Mouse (Mus musculus) fat pad, adult 2 months (tissue): ENCODE results near the gene Irf5.

Experiments used
- DNase-seq: peaks from one replicate; pipeline ENCODE4 v3.0.0-alpha.2; 2011; ENCODE audit warnings: low read depth, low spot score; ENCODE audit errors: extremely low read depth

The Irf5 gene

DNA sequence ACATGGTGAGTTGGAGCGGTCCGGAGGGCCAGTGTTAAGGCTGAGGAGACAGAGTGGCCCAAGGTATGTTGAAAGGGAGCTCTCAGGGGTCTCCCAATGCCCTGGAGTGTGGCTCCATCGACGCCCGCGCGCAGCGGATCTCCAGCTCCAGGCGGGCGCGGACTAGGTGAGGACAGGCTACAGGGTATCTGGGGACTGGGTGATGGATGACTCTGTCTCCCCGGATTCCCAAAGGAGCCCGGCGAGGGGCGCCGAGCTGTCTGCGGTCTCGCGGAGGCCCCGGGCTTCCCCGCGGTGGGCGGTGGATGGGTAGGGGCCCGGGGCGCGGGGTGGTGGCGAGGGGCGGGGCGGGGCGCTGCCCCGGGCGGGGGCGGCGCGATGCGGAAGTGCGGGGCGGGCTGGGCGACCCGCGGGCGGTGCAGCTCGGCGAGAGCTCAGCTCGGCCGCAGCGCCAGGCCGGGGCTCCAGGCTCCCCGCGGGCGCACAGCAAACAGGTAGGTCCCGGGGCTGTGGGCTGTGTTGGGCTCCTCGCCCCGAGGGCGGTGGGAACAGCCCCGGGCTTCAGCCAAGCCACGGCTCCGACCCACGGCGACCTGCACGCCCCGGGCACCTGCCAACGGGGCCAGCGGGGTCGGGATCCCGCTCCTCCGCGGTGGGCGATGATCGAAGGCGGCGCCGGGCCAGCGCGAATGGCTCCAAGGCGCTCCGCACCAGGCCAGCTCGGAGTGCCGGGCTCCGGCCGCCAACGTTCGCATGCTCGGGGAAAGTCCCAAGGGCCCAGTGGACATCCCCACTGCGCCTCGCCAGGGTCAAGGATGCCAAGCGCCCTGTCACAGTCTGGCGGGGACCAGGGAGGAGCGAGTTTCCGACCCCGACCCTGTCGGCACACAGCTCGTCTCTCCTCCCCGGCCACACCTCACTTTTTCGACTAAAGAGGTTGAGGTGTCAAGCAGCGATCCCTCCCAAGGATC is at the start of gene Irf5:
Irf5 (plus strand) TSS at position 345 of the 971 bp plus-strand sequence.
- no peak for DNase-seq

DNA sequence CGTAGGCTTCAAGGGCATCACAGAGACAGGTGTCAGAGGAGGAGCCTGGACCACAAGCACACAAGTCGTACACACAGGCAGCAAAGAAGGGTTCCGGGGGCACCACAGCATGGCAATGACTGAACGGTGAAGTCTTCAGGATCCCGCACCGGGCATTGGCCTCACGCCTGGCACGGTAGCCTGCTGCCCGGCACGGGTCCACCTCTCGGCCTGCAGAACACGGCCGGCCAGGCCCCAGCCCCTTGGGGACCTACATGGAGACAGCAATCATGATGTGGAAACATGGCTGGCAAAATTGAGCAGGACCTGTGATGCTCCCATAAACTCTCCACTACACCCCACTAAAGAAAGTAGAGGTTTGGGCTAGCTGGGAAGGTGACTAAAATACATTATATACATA is 43.7 kb upstream of the Irf5 start:
- no peak for DNase-seq

DNA sequence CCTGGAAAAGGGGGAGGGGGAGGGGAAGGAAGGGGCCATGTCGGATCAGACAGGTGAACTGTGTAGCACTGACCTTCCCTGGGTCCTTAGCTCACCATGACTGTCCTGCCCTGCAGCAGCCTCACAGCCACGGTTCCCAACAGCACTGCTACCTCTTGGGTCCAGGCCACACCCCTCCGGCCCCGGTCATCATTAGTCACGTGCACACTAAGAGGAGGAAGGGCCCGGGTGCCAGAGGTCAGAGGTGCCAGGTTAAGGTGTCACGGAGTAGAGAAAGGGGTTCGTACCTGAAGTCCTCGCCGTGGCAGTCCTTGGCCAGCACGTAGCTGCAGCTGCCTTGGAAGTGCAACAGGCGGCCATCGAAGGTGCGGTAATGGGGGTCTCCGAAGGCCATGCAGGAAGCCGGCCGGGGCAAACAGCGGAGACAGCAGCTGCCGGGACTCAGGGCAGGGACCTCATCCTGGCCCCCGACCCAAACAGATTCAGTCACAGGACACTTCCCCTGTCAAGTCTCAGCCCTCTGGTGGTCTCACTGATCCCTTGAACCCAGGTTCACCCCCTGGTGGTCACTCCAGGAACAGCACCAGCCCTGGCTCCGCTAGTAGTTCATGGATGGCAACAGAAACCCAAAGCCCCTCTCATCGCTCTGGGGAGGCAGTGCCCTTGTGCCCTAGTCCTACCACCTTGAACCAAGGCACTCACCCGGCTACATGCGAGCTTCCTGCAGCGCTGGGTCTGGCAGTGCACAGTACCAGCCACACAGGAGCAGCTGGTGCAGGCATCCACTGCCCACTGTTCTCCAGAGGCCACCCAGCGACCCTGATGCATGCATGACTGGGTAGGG is 41.5 kb upstream of the Irf5 start:
- DNase-seq: no peak

DNA sequence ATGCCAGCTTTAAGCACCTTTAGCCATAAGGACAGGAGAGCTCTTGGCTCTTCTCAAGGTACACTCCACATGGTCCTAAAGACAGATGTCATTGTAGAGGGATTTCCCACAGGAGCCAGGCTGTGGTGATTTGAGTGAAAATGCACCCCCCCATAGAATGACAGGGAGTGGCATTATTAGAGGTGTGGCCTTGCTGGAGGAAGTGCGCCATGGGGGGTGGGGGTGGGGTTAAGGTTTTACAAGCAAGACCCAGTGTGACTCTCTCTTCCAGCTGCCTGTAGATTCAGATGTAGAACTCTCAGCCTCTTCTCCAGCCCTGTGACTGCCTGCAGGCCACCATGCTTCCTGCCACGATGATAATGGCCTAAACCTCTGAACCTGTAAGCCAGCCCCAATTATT is 40.5 kb upstream of the Irf5 start:
- DNase-seq: no peak

DNA sequence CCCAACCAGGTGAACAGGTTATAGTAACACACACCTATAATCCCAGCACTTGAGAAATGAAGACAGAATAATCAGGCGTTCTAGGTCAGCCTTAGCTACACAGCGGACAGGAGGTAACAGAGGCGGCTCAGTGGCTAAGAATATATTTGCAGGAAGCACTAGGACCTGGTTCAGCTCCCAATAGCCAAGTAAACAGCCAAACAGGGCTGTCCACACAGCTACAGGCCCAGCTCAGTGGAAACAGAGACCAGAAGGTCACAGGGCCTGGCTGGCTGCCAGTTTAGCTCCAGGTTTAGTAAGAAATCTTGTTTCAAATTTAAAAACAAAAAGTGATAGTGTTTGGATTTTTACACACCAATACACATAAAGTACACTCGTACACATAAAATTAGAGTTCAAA is 32.3 kb upstream of the Irf5 start:
- DNase-seq: no peak

DNA sequence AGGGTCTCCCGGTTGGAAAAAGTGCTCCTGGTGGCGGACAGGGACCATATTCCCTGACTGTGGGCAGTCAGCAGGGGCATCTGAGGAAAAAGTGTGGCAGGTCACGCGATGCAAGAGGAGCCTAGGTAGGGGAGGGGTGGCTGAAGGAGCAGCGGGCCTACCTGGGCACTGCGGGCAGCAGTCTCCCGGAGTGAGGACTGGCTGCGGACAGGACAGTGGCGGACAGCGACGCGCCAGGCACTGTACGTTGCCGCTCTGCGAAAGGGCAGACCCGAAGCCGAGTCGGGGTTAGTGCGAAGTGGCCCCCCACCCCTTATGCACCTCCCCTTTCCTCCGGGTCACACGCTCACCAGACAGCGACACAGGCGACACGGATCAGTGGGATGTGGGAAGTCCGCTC is 30.2 kb upstream of the Irf5 start:
- no peak for DNase-seq

DNA sequence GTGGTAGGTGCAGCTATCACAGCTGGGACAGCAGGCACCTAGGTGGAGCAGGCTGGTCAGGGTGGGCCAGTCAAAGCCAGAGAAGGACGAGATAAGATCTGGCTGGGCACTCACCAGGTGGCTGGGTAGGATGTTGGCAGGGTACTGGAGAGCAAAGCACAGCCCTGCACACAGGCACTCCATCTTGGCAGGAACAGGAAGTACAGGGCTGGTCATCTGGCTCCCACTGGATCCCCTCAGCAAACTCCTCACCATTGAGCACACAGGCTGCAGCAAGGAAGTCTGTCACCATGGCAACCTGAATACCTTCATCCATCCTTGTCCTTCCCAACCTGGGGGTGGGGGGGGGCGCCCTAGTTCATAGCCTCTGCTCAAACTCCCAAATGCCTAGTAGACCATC is 28.6 kb upstream of the Irf5 start:
- DNase-seq: no peak

DNA sequence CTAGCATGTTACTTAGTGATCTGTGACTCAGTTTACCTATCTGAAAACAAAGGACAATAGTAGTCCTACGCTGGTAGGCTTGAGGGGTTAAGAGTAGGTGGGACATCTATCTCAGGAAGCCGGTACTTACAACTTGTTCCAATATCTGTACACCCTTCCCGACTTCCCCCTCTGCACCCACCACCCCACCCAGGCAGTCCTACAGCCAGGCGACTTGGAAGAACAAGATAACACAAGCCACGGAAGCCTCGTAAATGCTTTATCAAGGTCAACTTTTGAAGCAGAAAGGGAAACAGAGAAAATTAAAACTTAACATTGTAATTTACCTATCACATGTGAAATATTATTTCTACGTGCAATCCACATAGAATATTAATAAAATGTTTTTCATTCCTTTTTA is 26.2 kb upstream of the Irf5 start:
- DNase-seq: no peak

DNA sequence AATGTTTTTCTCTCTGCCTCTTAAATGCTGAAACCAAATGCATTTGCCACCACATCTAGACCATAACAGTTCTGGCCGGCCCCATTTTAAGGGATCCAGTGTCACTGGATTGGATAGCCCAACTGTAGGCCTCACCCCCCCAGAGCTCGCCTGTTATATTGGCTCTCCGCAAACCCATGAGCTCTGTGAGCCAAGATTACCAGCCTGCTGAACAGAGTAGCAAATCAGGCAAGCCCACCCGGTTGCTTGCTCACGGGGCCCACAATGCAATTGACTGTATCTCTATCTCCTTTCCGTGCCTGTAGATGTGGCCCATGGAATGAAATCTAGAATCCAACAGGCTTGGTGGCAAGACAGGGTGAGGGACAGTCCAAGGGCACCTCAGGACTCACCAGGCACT is 25.6 kb upstream of the Irf5 start:
- no peak for DNase-seq

DNA sequence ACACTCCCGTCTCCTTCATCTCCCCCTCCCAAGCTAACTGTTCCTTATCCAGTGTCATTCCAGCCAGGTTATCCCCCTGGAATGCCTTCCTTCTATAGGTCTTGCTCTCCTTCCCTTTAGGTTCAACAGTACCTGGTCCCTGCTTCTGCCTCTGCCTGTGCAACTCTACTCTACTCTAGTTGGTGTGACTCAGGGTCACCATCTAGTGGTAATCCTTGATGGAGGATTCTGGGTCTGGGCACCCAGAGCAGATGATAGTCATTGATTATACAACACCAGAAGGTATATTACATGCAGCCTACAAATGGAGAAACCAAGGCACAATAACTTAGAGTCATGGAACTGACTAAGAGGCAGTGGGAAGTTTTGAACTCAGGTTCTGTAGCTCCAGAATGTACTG is 24.8 kb upstream of the Irf5 start:
- DNase-seq: no peak

DNA sequence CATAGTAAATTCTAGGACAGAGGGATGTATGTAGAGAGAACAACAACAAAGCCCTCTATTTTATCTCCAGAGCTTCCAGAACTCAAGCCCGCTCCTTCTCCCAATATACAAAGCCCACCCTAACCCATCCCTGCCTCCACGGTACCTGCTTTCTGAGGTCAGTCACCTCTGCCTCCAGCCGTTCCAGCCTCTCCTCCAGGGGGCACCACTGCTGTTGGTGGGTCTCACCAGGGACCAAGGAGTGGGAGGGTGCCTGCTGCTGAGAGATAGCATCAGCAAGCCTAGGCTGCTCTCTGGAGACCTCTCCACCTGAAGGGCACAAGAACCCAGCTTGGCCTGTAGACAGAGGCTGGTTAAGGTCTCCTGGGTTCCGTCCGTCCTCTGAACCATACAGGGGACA is 20.9 kb upstream of the Irf5 start:
- no peak for DNase-seq

DNA sequence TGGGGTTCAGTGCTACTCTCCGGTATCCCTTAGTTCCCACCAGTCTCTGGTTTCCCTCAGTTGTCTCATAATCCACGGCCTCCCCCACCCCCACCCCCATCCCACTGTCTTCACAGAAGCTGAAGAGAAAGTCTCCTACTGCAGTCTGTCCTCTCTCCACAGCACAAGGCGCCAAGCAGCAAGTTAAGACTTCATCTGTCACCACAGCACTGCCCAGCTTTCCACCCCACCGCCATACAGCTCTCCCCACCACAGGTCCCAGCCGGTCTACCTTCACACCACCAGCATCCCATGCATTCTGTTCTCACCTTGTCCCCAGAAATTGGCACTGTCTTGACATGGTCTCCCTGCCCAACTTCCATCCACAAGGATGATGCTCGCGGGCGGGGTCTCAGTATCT is 19.6 kb upstream of the Irf5 start:
- DNase-seq: no peak

DNA sequence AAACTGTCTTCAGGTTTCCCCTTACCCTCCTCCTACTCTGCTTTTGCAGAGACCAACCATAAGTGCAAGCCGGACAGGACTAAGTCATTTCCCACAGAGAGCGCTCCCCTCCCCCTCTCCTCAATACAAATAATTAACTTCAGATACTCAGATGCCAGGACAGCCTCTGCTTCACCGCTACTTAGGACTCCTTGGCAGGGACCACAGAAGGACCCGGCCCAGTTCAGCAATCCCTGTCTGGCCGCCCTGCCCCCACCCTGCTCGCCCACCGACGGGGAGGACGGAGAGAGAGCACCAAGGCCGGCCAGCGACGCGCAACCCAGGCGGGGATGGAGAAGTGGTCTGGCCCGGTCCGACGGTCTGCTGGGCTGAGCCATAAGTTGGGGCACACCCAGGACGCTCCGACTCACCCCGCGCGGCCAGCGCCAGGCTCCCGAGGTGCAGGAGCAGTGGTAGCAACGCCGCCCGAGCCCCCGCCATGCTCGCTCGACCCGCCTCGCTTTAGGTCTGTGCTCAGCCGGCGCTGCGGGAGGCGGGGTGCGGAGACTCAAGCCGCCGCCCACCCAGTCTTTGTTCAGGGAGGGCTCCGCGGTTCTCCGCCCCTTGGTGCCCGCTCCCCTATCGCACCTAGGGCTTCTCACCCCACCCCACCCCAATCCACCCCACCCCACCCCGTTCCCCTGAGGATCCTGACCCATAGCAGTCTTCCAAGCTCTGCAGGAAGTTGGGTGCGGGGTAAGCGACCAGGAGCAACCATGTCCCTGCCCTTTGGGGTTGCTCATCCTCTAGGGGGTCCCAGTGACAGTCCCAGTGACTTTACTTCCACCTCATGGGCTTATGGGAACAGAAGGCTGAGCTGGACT is 18.7 kb upstream of the Irf5 start, which contains the start of gene Kcp:
Kcp (minus strand) TSS at position 506 of the 863 bp plus-strand sequence.
- DNase-seq: no peak

DNA sequence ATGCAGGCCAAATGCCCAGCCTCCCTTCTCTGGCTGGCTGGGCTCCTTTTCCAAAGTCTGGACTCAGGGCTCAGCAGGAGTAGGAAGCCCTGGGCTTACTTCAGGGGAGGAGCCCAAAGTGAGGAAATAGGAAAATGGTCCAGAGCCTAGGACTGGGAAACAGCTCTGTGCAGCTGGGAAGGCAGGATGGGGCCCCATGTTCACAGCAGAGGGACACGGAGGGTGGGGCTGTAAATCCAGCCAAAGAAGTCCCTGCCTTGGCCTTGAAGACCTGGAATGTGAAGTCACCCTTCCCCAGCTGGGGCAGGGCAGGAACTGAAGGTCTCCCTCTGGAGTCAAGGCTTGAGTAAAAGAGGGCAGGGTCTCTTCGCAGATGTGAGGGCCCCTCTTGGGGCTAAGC is 17.3 kb upstream of the Irf5 start:
- DNase-seq: no peak

DNA sequence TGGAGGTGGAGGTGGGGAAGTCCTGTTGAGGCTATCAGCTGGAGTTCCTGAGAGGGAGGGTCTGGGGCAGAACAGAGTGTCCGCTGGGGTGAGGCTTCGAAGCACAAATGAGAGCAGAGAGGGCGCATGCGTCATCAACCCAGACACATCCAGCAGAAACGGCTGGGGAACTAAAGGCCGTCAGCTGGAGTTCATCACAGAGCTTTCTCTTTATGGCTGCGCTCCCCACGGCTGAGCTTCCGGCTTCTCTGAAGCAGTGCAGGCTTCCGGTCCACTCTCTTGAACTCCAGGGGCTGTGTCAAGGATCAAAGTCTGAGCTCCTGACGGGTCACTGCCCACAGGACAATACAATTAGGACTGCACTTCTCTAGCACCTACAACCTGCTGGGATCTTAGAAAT is 13.1 kb upstream of the Irf5 start:
- no peak for DNase-seq

DNA sequence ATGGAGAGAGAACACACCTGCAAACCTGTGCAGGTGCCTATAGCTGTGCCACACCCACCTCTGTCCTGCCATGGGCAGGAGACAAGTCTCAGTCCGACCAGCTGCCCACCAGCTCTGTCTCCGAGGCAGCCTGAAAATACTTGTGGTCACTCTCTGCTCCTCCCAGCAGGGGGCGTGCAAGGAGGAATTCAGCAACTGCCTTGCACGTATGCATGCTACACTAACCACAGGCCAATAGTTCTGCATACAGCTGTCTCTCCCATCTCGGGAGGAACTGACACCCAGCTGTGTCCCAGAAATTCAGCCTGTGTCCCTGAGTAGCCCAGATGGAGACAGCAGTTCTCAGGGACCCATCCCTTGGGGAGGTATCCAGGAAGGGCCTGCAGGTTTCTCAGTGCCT is 9.3 kb upstream of the Irf5 start:
- no peak for DNase-seq

DNA sequence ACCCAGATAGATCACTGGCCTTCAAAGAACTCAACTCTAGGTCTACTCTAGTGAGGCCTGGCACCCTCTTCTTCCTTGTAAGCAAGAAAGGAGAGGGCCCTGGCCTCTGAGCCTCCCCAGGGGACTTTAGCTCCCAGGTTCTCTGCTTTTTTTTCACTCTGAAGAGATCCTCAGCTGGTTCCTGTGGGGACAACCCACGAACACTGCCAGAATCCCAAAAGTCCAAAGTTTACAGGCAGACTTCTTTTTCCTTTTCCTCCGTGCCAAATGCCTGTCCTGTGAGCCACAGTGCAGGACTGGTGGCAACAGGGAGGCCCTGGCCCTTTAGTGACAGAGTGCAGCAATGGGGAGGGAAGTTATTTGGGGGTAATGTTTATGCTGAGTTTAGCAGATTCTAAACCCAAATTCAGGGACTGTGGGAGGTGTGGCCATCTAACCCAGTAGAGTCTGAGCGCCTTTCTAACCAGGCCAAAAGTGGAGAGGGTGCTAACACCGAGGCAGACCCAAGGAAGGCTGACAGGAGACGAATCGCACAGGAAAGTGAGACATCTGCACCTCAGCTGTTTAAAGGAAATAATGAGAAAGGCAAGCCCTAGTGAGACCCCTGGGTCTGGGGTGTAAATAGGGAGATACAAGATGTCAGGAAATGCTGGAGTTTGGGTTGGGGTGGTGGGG is 3.7 kb upstream of the Irf5 start:
- no peak for DNase-seq

DNA sequence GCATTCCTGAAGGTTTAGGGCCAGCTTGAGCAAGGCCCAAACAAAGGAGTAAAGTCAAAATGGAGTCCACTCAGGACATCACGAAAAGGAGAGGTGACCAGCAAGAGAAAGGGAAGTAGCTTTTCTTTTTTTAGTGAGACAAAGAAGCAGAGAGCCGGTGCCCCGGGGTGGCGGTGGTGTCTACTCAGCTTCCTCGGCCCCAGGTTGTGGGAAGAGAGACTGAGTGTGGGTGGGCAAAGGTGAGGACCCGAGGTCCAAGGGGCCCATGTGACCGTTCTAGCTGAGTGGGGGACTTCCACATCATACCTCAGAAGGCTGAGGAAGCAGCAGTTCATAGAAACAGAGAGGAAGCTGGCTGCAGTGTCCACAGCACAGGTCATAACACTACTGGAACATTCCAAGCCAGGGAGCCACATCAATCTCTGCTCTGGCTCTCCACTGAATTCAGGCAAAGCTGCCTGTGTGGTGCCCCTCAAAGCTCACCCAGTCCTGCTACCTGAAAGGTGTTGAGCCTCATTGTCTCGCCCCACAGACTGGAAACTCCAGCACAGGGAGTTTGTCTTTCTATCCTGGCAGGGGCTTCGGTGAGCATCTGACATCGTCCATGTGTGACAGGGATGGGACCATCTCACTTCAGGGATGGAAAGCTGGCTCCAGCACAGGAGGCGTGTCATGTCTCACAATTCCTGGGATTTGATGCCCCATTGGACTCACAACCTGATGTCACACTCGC is 3.0 kb upstream of the Irf5 start:
- DNase-seq: no peak

DNA sequence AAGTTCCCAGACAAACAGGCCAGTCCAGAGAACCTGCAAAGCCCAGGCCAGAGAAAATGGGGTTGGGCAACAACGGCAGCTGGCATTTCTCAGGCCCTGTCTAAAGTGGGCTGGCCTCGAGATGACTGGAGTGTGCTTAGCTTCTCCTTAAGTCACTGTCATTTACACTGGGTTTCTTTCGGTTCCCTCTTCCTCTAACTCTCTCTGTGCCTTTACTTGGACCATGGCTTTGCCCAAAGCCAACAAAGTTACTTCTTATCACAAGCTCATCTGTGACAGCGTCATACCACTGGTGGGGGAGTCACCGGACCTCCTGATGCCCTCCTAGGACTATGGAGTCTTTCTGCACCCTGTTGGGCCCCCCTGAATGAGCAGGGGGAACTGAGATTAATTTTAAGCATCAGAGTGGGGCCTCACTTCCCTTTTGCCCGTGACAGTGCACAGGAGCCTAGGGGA is 2.4 kb upstream of the Irf5 start:
- no peak for DNase-seq

DNA sequence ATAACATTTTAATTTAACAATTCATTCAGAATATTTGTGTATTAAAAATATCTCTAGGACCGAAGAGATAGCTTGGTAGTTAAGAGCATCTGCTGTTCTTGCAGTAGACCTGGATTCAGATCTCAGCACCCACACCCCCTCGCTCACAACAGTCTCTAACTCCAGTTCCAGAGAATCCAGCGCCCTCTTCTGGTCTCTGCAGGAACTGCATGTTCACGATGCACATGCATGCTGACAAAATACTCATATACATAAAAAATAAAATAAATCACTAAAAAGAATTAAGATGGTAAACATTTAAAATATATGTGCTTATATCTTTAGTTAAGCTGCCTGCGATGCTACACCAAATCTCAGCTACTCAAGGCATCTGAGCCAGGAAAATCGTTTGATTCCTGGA is 1.2 kb upstream of the Irf5 start:
- no peak for DNase-seq
